Mouse (Mus musculus): ENCODE results near the gene Nfia. TPM values are rescaled to one million over a fixed set of nuclear protein-coding genes. Genes with fewer than 3 reads are reported as not detected.

Gene Nfia
- polyA plus RNA-seq, 1 experiment, result 1.4 TPM

DNA sequence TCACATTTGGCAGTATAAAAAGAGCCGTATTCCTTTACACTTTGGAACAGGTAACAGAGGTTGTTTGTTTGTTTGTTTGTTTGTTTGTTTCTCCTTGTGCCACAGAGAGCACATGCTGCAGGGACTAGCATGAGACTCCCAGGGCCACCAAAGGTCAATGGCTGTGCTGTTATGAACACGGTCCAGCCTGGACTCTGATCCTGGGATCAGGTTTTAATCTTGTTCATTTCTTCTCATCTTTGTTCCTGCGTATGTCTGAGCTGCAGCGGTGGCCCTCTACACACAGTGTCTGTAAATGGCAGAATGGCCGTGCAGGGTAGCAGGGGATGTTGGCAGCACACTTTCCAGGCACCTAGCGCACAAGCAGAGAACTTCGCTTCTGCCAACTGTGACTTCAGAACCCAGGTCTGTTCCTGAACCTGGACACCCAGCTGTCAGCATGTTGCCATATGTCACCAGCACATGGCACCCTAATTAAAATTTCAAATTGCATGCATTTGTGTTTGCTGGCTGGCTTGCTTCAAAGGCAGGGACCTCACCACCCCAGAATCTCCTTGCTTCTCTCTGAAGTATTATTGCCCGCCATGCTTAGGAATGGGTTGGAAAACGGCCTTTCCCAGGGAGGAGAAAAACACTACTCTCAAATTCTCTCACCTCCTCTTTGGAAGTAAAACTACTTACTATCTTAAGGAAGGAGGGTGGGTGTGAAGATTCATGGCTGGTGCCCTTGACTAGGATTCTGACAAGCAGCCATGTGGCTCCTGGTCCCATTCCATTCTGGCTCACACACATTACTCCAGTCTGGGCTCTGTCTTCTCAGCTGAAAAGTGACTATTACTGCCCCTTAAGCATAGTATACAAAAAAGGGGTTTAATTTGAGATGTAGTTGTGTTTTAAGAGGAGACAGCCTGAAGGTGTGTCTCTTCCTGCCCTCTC, 107.9 kb downstream of the Nfia start:
- Histone ChIP-seq H3K4me1 (ENCODE audit: control insufficient read depth, insufficient read depth, low read length) (no peaks in the 10 kb centered on the region), H3K4me3 (ENCODE audit: low read depth, low read length) (no peak overlapping the region), H3K9me3 (replicated peaks; ENCODE audit: control insufficient read depth, insufficient read depth, low read length, poor library complexity, severe bottlenecking) (no peaks in the 10 kb centered on the region), H3K9ac (ENCODE audit: low read depth, poor library complexity, severe bottlenecking) (no peak overlapping the region), H3K36me3 (ENCODE audit: control insufficient read depth, insufficient read depth, low read length, poor library complexity, severe bottlenecking) (no peaks in the 10 kb centered on the region), H3K27ac (ENCODE audit: insufficient read depth, low read length) (no peak overlapping the region), H3K27me3 (ENCODE audit: control insufficient read depth, insufficient read depth, low read length, poor library complexity, severe bottlenecking) (no peaks in the 10 kb centered on the region)
- no peak for TF ChIP-seq CTCF (IDR thresholded peaks at IDR 0.05; ENCODE audit: low read depth, low read length)
- no peak for TF ChIP-seq POLR2A (IDR thresholded peaks at IDR 0.05; ENCODE audit: insufficient read depth, low read length)
- no peak for TF ChIP-seq EP300 (IDR thresholded peaks at IDR 0.05; ENCODE audit: insufficient read depth, low read depth, low read length)

DNA sequence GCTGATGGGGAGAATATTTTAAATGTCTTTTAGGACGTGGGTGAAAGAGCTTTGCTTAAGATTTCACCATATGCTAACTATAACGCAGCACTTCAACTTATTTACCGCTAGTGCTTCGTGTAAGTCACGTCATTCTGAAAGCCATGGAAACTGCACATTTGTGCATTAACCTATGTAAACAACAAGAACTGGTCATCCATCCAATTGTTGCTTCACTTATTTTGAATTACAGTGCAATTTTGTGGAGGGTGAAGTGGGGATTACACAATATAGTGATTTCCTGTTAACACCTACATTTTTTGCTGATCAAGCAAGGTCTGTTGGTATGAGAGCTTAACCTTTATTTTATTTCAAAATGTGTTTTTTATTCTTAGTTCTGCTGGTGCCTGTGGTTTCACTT, 113.0 kb downstream of the Nfia start:
- Histone ChIP-seq H3K27ac (ENCODE audit: insufficient read depth, low read length) (no peak overlapping the region), H3K36me3 (ENCODE audit: control insufficient read depth, insufficient read depth, low read length, poor library complexity, severe bottlenecking) (no peaks in the 10 kb centered on the region), H3K9ac (ENCODE audit: low read depth, poor library complexity, severe bottlenecking) (no peak overlapping the region), H3K27me3 (ENCODE audit: control insufficient read depth, insufficient read depth, low read length, poor library complexity, severe bottlenecking) (no peaks in the 10 kb centered on the region), H3K4me1 (ENCODE audit: control insufficient read depth, insufficient read depth, low read length) (no peaks in the 10 kb centered on the region), H3K9me3 (replicated peaks; ENCODE audit: control insufficient read depth, insufficient read depth, low read length, poor library complexity, severe bottlenecking) (no peaks in the 10 kb centered on the region), H3K4me3 (ENCODE audit: low read depth, low read length) (no peak overlapping the region)
- TF ChIP-seq POLR2A (IDR thresholded peaks at IDR 0.05; ENCODE audit: insufficient read depth, low read length), result no peak
- no peak for TF ChIP-seq CTCF (IDR thresholded peaks at IDR 0.05; ENCODE audit: low read depth, low read length)
- no peak for TF ChIP-seq EP300 (IDR thresholded peaks at IDR 0.05; ENCODE audit: insufficient read depth, low read depth, low read length)

DNA sequence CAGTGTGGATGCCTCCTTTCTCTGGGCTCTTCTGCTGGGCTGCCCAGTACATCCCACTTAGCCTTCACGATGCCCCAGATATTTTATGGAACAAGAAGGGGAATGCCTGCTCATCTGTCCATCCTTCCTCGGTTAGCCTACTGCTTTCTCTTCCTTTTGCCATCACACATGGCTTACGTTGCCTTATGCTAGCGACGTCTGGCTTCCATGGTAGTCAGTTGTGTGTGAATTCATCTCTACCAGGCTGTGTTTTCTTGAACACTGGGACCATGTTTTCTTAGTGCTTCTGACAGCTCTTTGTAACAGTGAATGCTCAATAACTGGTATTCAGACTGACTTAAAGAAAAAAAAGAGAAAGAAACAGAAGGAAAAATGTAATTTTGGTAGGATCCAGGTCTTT, 113.7 kb downstream of the Nfia start:
- no peak overlapping the region for H3K27ac ChIP-seq (ENCODE audit: insufficient read depth, low read length)

DNA sequence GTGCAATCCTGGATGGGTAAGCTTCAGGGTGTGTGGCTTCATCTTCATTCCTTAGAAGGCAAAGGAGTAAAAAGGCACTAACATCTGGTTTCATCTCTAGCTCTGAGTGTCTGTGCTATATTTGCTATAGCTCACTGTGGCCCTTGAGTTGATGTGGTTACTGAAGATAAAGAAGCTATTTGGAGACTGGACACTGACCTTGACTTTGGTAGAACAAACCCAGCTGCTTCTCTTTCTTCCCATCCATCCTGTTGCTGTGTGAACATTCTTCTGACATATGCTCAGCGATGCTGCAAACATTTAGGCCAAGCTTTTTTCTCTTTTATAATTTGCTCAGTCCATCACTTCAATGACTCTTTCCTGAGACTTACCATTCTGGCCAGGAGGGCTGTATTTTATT, 114.7 kb downstream of the Nfia start:
- H3K27me3 ChIP-seq (ENCODE audit: control insufficient read depth, insufficient read depth, low read length, poor library complexity, severe bottlenecking), result no peaks in the 10 kb centered on the region
- H3K9ac ChIP-seq (ENCODE audit: low read depth, poor library complexity, severe bottlenecking), result no peak overlapping the region
- no peaks in the 10 kb centered on the region for H3K4me1 ChIP-seq (ENCODE audit: control insufficient read depth, insufficient read depth, low read length)
- no peak overlapping the region for H3K27ac ChIP-seq (ENCODE audit: insufficient read depth, low read length)
- H3K36me3 ChIP-seq (ENCODE audit: control insufficient read depth, insufficient read depth, low read length, poor library complexity, severe bottlenecking), result no peaks in the 10 kb centered on the region
- no peak overlapping the region for H3K4me3 ChIP-seq (ENCODE audit: low read depth, low read length)
- H3K9me3 ChIP-seq (replicated peaks; ENCODE audit: control insufficient read depth, insufficient read depth, low read length, poor library complexity, severe bottlenecking), result no peaks in the 10 kb centered on the region
- TF ChIP-seq EP300 (IDR thresholded peaks at IDR 0.05; ENCODE audit: insufficient read depth, low read depth, low read length), result no peak
- no peak for TF ChIP-seq CTCF (IDR thresholded peaks at IDR 0.05; ENCODE audit: low read depth, low read length)
- TF ChIP-seq POLR2A (IDR thresholded peaks at IDR 0.05; ENCODE audit: insufficient read depth, low read length), result no peak

More for the DNA sequence above, 113.7 kb downstream of the Nfia start:
- Histone ChIP-seq H3K9ac (ENCODE audit: low read depth, poor library complexity, severe bottlenecking) (no peak overlapping the region), H3K9me3 (replicated peaks; ENCODE audit: control insufficient read depth, insufficient read depth, low read length, poor library complexity, severe bottlenecking) (no peaks in the 10 kb centered on the region), H3K4me1 (ENCODE audit: control insufficient read depth, insufficient read depth, low read length) (no peaks in the 10 kb centered on the region), H3K36me3 (ENCODE audit: control insufficient read depth, insufficient read depth, low read length, poor library complexity, severe bottlenecking) (no peaks in the 10 kb centered on the region), H3K4me3 (ENCODE audit: low read depth, low read length) (no peak overlapping the region), H3K27me3 (ENCODE audit: control insufficient read depth, insufficient read depth, low read length, poor library complexity, severe bottlenecking) (no peaks in the 10 kb centered on the region)
- TF ChIP-seq CTCF (IDR thresholded peaks at IDR 0.05; ENCODE audit: low read depth, low read length) (no peak), EP300 (IDR thresholded peaks at IDR 0.05; ENCODE audit: insufficient read depth, low read depth, low read length) (no peak), POLR2A (IDR thresholded peaks at IDR 0.05; ENCODE audit: insufficient read depth, low read length) (no peak)

DNA sequence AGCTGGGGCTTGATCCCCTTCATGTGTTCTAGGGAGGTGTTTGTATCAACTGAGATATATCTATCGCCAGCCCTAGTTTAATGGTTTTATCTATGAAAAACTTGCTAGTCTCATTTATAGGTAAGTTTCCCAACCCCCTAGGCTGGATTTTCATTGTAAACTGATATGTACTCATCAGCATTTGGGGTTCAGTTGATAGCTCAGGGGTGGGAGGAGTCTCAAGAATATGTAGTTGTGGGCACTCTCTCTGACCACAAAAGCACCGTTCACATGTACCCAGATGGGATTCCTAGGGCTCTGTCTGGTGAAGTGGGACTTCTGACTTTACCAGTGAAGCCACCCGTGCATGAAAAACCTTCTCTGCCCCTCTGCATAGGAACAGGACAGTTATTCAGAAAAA, 118.5 kb downstream of the Nfia start:
- H3K27ac ChIP-seq (ENCODE audit: insufficient read depth, low read length), result no peak overlapping the region
- no peaks in the 10 kb centered on the region for H3K36me3 ChIP-seq (ENCODE audit: control insufficient read depth, insufficient read depth, low read length, poor library complexity, severe bottlenecking)
- H3K27me3 ChIP-seq (ENCODE audit: control insufficient read depth, insufficient read depth, low read length, poor library complexity, severe bottlenecking), result no peaks in the 10 kb centered on the region
- no peak for TF ChIP-seq POLR2A (IDR thresholded peaks at IDR 0.05; ENCODE audit: insufficient read depth, low read length)
- no peak for TF ChIP-seq CTCF (IDR thresholded peaks at IDR 0.05; ENCODE audit: low read depth, low read length)
- no peak for TF ChIP-seq EP300 (IDR thresholded peaks at IDR 0.05; ENCODE audit: insufficient read depth, low read depth, low read length)
- no peaks in the 10 kb centered on the region for H3K4me1 ChIP-seq (ENCODE audit: control insufficient read depth, insufficient read depth, low read length)
- no peaks in the 10 kb centered on the region for H3K9me3 ChIP-seq (replicated peaks; ENCODE audit: control insufficient read depth, insufficient read depth, low read length, poor library complexity, severe bottlenecking)
- H3K9ac ChIP-seq (ENCODE audit: low read depth, poor library complexity, severe bottlenecking), result no peak overlapping the region
- no peak overlapping the region for H3K4me3 ChIP-seq (ENCODE audit: low read depth, low read length)

DNA sequence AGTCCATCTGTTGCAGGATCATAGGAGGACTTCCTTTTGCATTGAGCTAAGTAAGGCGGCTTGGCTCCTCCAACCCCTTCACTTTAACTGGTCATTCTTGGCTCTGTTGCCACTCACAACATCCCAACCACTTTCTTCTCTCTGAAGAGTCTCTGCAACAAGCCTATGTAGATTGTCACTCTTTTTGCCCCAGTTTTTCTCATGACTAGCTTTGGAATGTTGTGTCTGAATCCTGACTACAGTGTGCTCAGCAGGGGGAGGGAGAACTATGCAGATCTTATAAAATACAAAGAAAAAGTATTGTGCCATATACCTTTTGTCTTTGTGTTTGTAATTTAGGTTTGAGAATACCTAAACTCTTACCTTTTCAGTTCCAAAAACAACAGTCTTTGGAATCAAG, 119.1 kb downstream of the Nfia start:
- Histone ChIP-seq H3K36me3 (ENCODE audit: control insufficient read depth, insufficient read depth, low read length, poor library complexity, severe bottlenecking) (no peaks in the 10 kb centered on the region), H3K9me3 (replicated peaks; ENCODE audit: control insufficient read depth, insufficient read depth, low read length, poor library complexity, severe bottlenecking) (no peaks in the 10 kb centered on the region), H3K4me1 (ENCODE audit: control insufficient read depth, insufficient read depth, low read length) (no peaks in the 10 kb centered on the region), H3K4me3 (ENCODE audit: low read depth, low read length) (no peak overlapping the region), H3K27ac (ENCODE audit: insufficient read depth, low read length) (no peak overlapping the region), H3K9ac (ENCODE audit: low read depth, poor library complexity, severe bottlenecking) (no peak overlapping the region), H3K27me3 (ENCODE audit: control insufficient read depth, insufficient read depth, low read length, poor library complexity, severe bottlenecking) (no peaks in the 10 kb centered on the region)
- TF ChIP-seq EP300 (IDR thresholded peaks at IDR 0.05; ENCODE audit: insufficient read depth, low read depth, low read length) (no peak), POLR2A (IDR thresholded peaks at IDR 0.05; ENCODE audit: insufficient read depth, low read length) (no peak), CTCF (IDR thresholded peaks at IDR 0.05; ENCODE audit: low read depth, low read length) (no peak)
